Mouse (Mus musculus): ENCODE measurements around the gene Cdkal1. TPM values are rescaled to one million over a fixed set of nuclear protein-coding genes. Genes with fewer than 3 reads are reported as not detected.

Gene Cdkal1
- total RNA-seq, 1 experiment = 20.8 TPM

DNA sequence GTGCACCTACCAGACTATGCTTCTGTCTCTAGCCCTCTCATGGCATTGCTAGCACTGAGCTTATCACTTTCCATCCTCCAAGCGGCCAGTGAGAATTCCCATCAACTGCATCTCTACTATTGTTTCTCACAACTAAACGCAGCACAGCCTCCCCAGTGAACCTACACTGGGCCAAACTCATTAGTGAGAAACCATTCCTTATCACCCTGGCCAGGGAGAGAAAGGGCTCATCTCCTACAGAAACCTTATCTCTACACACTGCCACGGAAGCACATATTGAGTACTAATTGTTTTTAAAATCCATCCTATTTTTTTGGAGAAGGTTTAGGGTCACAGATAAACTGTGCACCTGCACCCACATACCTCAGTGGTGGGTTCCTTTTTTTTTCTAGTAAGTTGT lies 147.9 kb downstream of the Cdkal1 start:
- in situ Hi-C loops (cut with MboI; ENCODE audit: low sequenced_read_pairs in 2 of 2, unreplicated experiment in 2 of 2) = no loop called here
- H3K4me1 ChIP-seq (ENCODE audit: control insufficient read depth in 2 of 2, insufficient read depth in 2 of 2, low read length in 2 of 2, poor library complexity in 1 of 2) = no peaks in the 10 kb centered on the region
- H3K4me3 ChIP-seq (ENCODE audit: insufficient read depth in 1 of 2, low read depth in 1 of 2, low read length in 2 of 2, poor library complexity in 1 of 2, severe bottlenecking in 1 of 2) = no peak overlapping the region
- TF ChIP-seq ZC3H11A (IDR thresholded peaks at IDR 0.05; ENCODE audit: borderline replicate concordance, low read depth, low read length) = no peak
- TF ChIP-seq HCFC1 (IDR thresholded peaks at IDR 0.05; ENCODE audit: borderline replicate concordance, insufficient read depth, low read length) = no peak
- no peak for TF ChIP-seq MAFK (IDR thresholded peaks at IDR 0.05; ENCODE audit: insufficient read depth, low read depth, low read length)
- no peak for TF ChIP-seq ZNF384 (IDR thresholded peaks at IDR 0.05; ENCODE audit: low read depth, low read length)
- no peak for TF ChIP-seq CHD2 (IDR thresholded peaks at IDR 0.05; ENCODE audit: low read depth, low read length)
- no peaks in the 10 kb centered on the region for H3K9me3 ChIP-seq (ENCODE audit: control insufficient read depth, insufficient read depth, low read depth, low read length)
- H3K27ac ChIP-seq (ENCODE audit: insufficient read depth, low read depth, low read length, poor library complexity, severe bottlenecking) = no peak overlapping the region
- no peaks in the 10 kb centered on the region for H3K36me3 ChIP-seq (ENCODE audit: control insufficient read depth, insufficient read depth, low read length, poor library complexity, severe bottlenecking)
- DNase-seq (ENCODE audit: low read depth, low spot score) = no peak
- no peak overlapping the region for H3K9ac ChIP-seq (ENCODE audit: insufficient read depth, low read depth, low read length, poor library complexity, severe bottlenecking)

DNA sequence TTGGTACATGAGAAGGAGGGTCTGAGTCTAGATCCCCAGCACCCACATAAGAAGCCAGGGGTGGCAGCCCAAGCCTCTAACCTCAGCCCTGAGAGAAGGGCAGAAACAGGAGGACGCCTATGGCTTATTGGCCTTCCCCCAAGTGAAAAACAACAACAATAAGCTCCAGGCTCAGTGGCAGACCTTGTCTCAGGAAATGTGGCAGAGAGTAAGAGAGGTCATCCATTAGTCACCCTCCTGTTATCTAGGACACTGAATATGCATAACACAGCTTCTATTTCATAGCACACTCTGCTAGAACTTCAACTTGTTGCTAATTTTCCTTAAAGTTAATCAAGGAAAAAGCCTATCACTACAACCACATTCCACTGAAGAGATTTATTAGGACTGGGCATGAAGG lies 154.1 kb downstream of the Cdkal1 start:
- no peaks in the 10 kb centered on the region for H3K4me1 ChIP-seq (ENCODE audit: control insufficient read depth in 2 of 2, insufficient read depth in 2 of 2, low read length in 2 of 2, poor library complexity in 1 of 2)
- H3K9ac ChIP-seq (ENCODE audit: insufficient read depth, low read depth, low read length, poor library complexity, severe bottlenecking) = no peak overlapping the region
- no peaks in the 10 kb centered on the region for H3K9me3 ChIP-seq (ENCODE audit: control insufficient read depth, insufficient read depth, low read depth, low read length)
- no peak overlapping the region for H3K27ac ChIP-seq (ENCODE audit: insufficient read depth, low read depth, low read length, poor library complexity, severe bottlenecking)
- no peak for DNase-seq (ENCODE audit: low read depth, low spot score)
- no peak for TF ChIP-seq ZC3H11A (IDR thresholded peaks at IDR 0.05; ENCODE audit: borderline replicate concordance, low read depth, low read length)
- TF ChIP-seq MAFK (IDR thresholded peaks at IDR 0.05; ENCODE audit: insufficient read depth, low read depth, low read length) = no peak
- no peaks in the 10 kb centered on the region for H3K36me3 ChIP-seq (ENCODE audit: control insufficient read depth, insufficient read depth, low read length, poor library complexity, severe bottlenecking)
- in situ Hi-C loops (cut with MboI; ENCODE audit: low sequenced_read_pairs in 2 of 2, unreplicated experiment in 2 of 2) = no loop called here
- H3K4me3 ChIP-seq (ENCODE audit: insufficient read depth in 1 of 2, low read depth in 1 of 2, low read length in 2 of 2, poor library complexity in 1 of 2, severe bottlenecking in 1 of 2) = no peak overlapping the region

DNA sequence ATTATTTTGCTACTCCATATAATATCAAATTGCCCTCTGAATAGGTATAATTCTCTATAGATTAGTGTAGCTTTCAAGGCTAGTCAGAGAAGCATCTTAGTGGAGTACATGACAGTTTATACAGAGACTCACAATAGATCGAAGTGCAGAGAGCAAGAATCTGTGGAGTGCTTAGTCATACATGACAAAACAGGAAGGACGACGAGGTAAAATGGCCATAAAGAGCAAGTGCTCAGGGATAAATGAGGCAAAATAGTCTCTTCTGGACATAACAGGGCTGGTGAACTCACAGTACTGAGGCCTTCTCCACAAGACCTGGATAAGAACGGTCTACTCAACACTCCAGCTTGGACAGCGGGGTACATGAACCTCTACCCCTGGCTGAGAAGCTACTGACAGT lies 155.6 kb downstream of the Cdkal1 start:
- TF ChIP-seq HCFC1 (IDR thresholded peaks at IDR 0.05; ENCODE audit: borderline replicate concordance, insufficient read depth, low read length) (no peak), ZC3H11A (IDR thresholded peaks at IDR 0.05; ENCODE audit: borderline replicate concordance, low read depth, low read length) (no peak), CHD2 (IDR thresholded peaks at IDR 0.05; ENCODE audit: low read depth, low read length) (no peak), MAFK (IDR thresholded peaks at IDR 0.05; ENCODE audit: insufficient read depth, low read depth, low read length) (no peak), ZNF384 (IDR thresholded peaks at IDR 0.05; ENCODE audit: low read depth, low read length) (no peak)
- no peak overlapping the region for H3K27ac ChIP-seq (ENCODE audit: insufficient read depth, low read depth, low read length, poor library complexity, severe bottlenecking)
- no peak overlapping the region for H3K9ac ChIP-seq (ENCODE audit: insufficient read depth, low read depth, low read length, poor library complexity, severe bottlenecking)
- H3K9me3 ChIP-seq (ENCODE audit: control insufficient read depth, insufficient read depth, low read depth, low read length) = no peaks in the 10 kb centered on the region
- in situ Hi-C loops (cut with MboI; ENCODE audit: low sequenced_read_pairs in 2 of 2, unreplicated experiment in 2 of 2) = no loop called here
- no peaks in the 10 kb centered on the region for H3K36me3 ChIP-seq (ENCODE audit: control insufficient read depth, insufficient read depth, low read length, poor library complexity, severe bottlenecking)
- H3K4me1 ChIP-seq (ENCODE audit: control insufficient read depth in 2 of 2, insufficient read depth in 2 of 2, low read length in 2 of 2, poor library complexity in 1 of 2) = no peaks in the 10 kb centered on the region
- no peak for DNase-seq (ENCODE audit: low read depth, low spot score)
- no peak overlapping the region for H3K4me3 ChIP-seq (ENCODE audit: insufficient read depth in 1 of 2, low read depth in 1 of 2, low read length in 2 of 2, poor library complexity in 1 of 2, severe bottlenecking in 1 of 2)

DNA sequence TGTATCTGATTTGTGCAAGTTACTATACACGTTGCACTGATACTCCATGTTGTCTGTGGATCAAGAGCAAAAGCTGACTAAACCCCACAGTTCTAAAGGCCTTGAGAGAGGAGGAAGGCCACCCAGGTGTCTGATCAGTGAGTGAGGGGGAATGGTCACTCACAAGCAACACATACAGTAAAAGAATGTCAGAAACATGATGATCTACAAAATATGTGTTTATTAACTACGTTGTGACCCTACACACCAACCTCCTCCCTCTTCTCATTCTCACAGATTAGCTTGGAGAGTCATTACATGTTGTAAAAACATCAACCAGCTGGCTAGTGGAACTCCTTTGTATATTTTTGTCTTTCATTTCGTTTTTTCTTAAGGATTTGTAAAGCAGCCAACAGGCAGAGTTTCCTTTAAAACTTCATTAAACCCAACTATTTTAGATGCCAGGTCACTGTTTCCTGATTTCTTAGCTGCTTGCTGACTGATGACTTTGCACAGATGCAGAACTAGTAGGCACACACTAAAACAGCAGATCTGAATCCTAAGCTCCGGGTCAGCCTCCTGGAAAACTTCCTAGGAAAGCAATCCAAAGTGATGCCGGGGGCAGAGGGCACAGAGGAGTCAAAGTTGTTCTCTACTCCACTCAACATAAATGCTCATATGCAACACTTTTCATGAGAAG lies 157.0 kb downstream of the Cdkal1 start:
- Histone ChIP-seq H3K27ac (ENCODE audit: insufficient read depth, low read depth, low read length, poor library complexity, severe bottlenecking) (no peak overlapping the region), H3K4me3 (ENCODE audit: insufficient read depth in 1 of 2, low read depth in 1 of 2, low read length in 2 of 2, poor library complexity in 1 of 2, severe bottlenecking in 1 of 2) (no peak overlapping the region), H3K36me3 (ENCODE audit: control insufficient read depth, insufficient read depth, low read length, poor library complexity, severe bottlenecking) (no peaks in the 10 kb centered on the region), H3K4me1 (ENCODE audit: control insufficient read depth in 2 of 2, insufficient read depth in 2 of 2, low read length in 2 of 2, poor library complexity in 1 of 2) (no peaks in the 10 kb centered on the region), H3K9me3 (ENCODE audit: control insufficient read depth, insufficient read depth, low read depth, low read length) (no peaks in the 10 kb centered on the region), H3K9ac (ENCODE audit: insufficient read depth, low read depth, low read length, poor library complexity, severe bottlenecking) (no peak overlapping the region)
- TF ChIP-seq MAFK (IDR thresholded peaks at IDR 0.05; ENCODE audit: insufficient read depth, low read depth, low read length) = no peak
- no peak for TF ChIP-seq CHD2 (IDR thresholded peaks at IDR 0.05; ENCODE audit: low read depth, low read length)
- TF ChIP-seq ZNF384 (IDR thresholded peaks at IDR 0.05; ENCODE audit: low read depth, low read length) = no peak
- no peak for TF ChIP-seq HCFC1 (IDR thresholded peaks at IDR 0.05; ENCODE audit: borderline replicate concordance, insufficient read depth, low read length)
- TF ChIP-seq ZC3H11A (IDR thresholded peaks at IDR 0.05; ENCODE audit: borderline replicate concordance, low read depth, low read length) = no peak
- no peak for DNase-seq (ENCODE audit: low read depth, low spot score)
- in situ Hi-C loops (cut with MboI; ENCODE audit: low sequenced_read_pairs in 2 of 2, unreplicated experiment in 2 of 2) = no loop called here

DNA sequence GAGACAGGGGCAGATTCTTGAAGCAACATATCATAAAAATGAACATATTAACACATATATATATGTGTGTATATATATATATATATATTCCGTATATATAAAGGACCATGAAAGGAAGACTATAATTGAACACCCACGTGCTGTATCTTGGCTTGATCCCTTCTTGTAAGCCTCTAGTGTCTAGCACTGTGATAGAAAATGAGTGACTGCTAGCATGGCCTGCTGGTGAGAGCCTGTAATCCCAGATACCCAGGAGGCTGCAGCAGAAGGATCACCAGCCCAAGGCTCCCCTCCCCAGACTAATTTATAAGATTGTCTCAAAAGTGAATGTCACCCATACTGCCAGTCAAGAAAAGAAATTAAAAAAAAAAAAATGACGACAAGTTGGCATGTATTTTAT lies 158.2 kb downstream of the Cdkal1 start:
- Histone ChIP-seq H3K36me3 (ENCODE audit: control insufficient read depth, insufficient read depth, low read length, poor library complexity, severe bottlenecking) (no peaks in the 10 kb centered on the region), H3K4me3 (ENCODE audit: insufficient read depth in 1 of 2, low read depth in 1 of 2, low read length in 2 of 2, poor library complexity in 1 of 2, severe bottlenecking in 1 of 2) (no peak overlapping the region), H3K27ac (ENCODE audit: insufficient read depth, low read depth, low read length, poor library complexity, severe bottlenecking) (no peak overlapping the region), H3K9me3 (ENCODE audit: control insufficient read depth, insufficient read depth, low read depth, low read length) (no peaks in the 10 kb centered on the region), H3K9ac (ENCODE audit: insufficient read depth, low read depth, low read length, poor library complexity, severe bottlenecking) (no peak overlapping the region), H3K4me1 (ENCODE audit: control insufficient read depth in 2 of 2, insufficient read depth in 2 of 2, low read length in 2 of 2, poor library complexity in 1 of 2) (no peaks in the 10 kb centered on the region)
- no peak for DNase-seq (ENCODE audit: low read depth, low spot score)
- in situ Hi-C loops (cut with MboI; ENCODE audit: low sequenced_read_pairs in 2 of 2, unreplicated experiment in 2 of 2) = no loop called here
- TF ChIP-seq CHD2 (IDR thresholded peaks at IDR 0.05; ENCODE audit: low read depth, low read length) = no peak
- no peak for TF ChIP-seq HCFC1 (IDR thresholded peaks at IDR 0.05; ENCODE audit: borderline replicate concordance, insufficient read depth, low read length)
- TF ChIP-seq ZNF384 (IDR thresholded peaks at IDR 0.05; ENCODE audit: low read depth, low read length) = no peak
- no peak for TF ChIP-seq MAFK (IDR thresholded peaks at IDR 0.05; ENCODE audit: insufficient read depth, low read depth, low read length)
- no peak for TF ChIP-seq ZC3H11A (IDR thresholded peaks at IDR 0.05; ENCODE audit: borderline replicate concordance, low read depth, low read length)

Data from ES-E14 (cell line).